In the genomic region with DNA sequence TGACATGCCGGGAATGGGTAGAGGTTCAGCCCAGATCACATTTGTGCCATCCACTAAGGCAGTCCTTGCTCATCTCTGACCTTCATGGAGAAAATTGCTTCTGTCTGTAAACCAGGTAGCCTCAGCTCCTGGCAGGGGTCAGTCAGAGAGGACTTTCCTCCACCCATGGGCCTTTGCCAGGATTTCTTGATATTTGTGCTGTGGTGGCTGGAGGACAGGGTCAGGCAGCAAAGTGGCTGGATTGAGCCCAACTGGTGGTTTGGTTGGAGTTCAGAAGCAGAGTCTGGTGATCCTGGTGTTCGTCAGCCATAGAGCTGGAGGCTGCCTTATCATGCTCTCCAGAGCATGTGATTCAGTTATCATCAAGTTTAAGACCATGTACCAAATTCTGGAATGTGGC, we compare ENCODE assay signal across 26 mouse cellular contexts. TPM values are rescaled to one million over a fixed set of nuclear protein-coding genes. Genes with fewer than 3 reads are reported as not detected.
DNase-seq lines count a peak whose midpoint lies in the region; TF ChIP-seq lines count a peak whose summit lies in the region.
"Had no signal": no experiment of that assay in that cellular context is flagged by ENCODE, and none has a peak within 500 bp of the region (broad histone marks: within the 10 kb centered on the region; RNA-seq: fewer than 3 reads in every experiment).

No protein-coding gene starts in this region.

- no peak overlapping the region for H3K4me3 ChIP-seq in kidney, adult 2 months (ENCODE audit: insufficient read depth, low read depth, low read length)
- H3K4me3 ChIP-seq: embryonic facial prominence, embryonic 10.5 days; embryonic facial prominence, embryonic 13.5 days; erythroblast, embryonic 14.5 days; forebrain, embryonic 12.5 days; forebrain, embryonic 15.5 days; heart, embryonic 12.5 days; heart, embryonic 15.5 days; hindbrain, embryonic 12.5 days; hindbrain, embryonic 15.5 days had no signal

- WGBS in kidney, adult 2 months: 49% methylated on average over 2 of the region's 2 CpGs

- no peak overlapping the region for H3K27ac ChIP-seq in kidney, adult 2 months (ENCODE audit: insufficient read depth, low read depth, low read length)
- H3K27ac ChIP-seq: embryonic facial prominence, embryonic 10.5 days; embryonic facial prominence, embryonic 13.5 days; forebrain, embryonic 12.5 days; forebrain, embryonic 15.5 days; heart, embryonic 15.5 days; hindbrain, embryonic 12.5 days; hindbrain, embryonic 15.5 days had no signal

- DNase-seq in heart, postnatal 10 days: peak; percentile 6
- DNase-seq in heart, postnatal 36 days: no peak
- DNase-seq in kidney, adult 2 months: peak; percentile 81
- DNase-seq in kidney, postnatal 14 days: no peak
- DNase-seq in kidney, postnatal 25 days: peak; percentile 45 to 58
- no peak for DNase-seq in kidney, postnatal 4 days
- DNase-seq: adrenal gland, adult 8-10 months; adrenal gland, postnatal 25 days; cerebellum, adult 11-12 months; cerebellum, adult 8-10 months; cerebellum, postnatal 10 days; cerebellum, postnatal 36 days; embryo, embryonic 11 days; gastrocnemius, postnatal 25 days; heart, adult 18-20 months; heart, postnatal 14 days had no signal

- no peaks in the 10 kb centered on the region for H3K27me3 ChIP-seq in kidney, adult 2 months (replicated peaks; ENCODE audit: control insufficient read depth, insufficient read depth, low read length)
- H3K27me3 ChIP-seq: embryonic facial prominence, embryonic 13.5 days; forebrain, embryonic 12.5 days; forebrain, embryonic 15.5 days; heart, embryonic 12.5 days; heart, embryonic 15.5 days; hindbrain, embryonic 12.5 days; hindbrain, embryonic 15.5 days had no signal

- TF ChIP-seq POLR2A in kidney, adult 2 months (IDR thresholded peaks at IDR 0.05; ENCODE audit: low read depth, low read length): no peak

- H3K4me1 ChIP-seq in kidney, adult 2 months (ENCODE audit: control insufficient read depth, insufficient read depth, low read length): no peaks in the 10 kb centered on the region
- H3K4me1 ChIP-seq: embryonic facial prominence, embryonic 10.5 days; embryonic facial prominence, embryonic 13.5 days; forebrain, embryonic 12.5 days; forebrain, embryonic 15.5 days; heart, embryonic 15.5 days; hindbrain, embryonic 12.5 days; hindbrain, embryonic 15.5 days had no signal

- no peak for TF ChIP-seq CTCF in kidney, adult 2 months (conservative IDR thresholded peaks at IDR 0.05; ENCODE audit: insufficient read depth, insufficient read length, low read depth, low read length)

- intact Hi-C loops in heart, postnatal 10 days (cut with DNase I): loop anchor here (10.0 kb wide), 1 partner anchor 446 kb away; no protein-coding TSS in a partner anchor
- intact Hi-C loops in heart, postnatal 36 days (cut with DNase I): no loop called here

- H3K36me3 ChIP-seq in kidney, adult 2 months (ENCODE audit: control insufficient read depth, insufficient read depth, low read length): no peaks in the 10 kb centered on the region
- H3K36me3 ChIP-seq: embryonic facial prominence, embryonic 10.5 days; embryonic facial prominence, embryonic 13.5 days; forebrain, embryonic 12.5 days; forebrain, embryonic 15.5 days; heart, embryonic 12.5 days; heart, embryonic 15.5 days; hindbrain, embryonic 12.5 days; hindbrain, embryonic 15.5 days had no signal

RNA-seq across cellular contexts. Expression of a gene that starts 40.4 kb away (rescaled TPM):
- total RNA-seq in heart, postnatal 10 days (2021): 1 to 10 TPM; 1.2 to 5.8 TPM
- total RNA-seq in heart, postnatal 36 days (2021): 1 to 10 TPM; 1.7 to 2.1 TPM
- polyA plus RNA-seq in kidney, adult 2 months (2012; rRNA removed): 3.7 and 3.9 TPM in 2 replicates
- polyA plus RNA-seq: activated CD4-positive, CD25-positive, alpha-beta regulatory T cell, adult 4 months; erythroblast, embryonic 14.5 days had no signal

Comparison
In these comparisons a context has a peak if more than half of its experiments do, and no peak if none do; other contexts are left out.
1. DNase-seq: peak in heart, postnatal 10 days (2 of 2), kidney, adult 2 months (single experiment) and kidney, postnatal 25 days (2 of 2); none in heart, postnatal 36 days (0 of 2), kidney, postnatal 14 days (single experiment) and kidney, postnatal 4 days (0 of 2).